Mouse (Mus musculus) ES-Bruce4 (cell line): ENCODE measurements around the gene AI837181.

Source experiments
- CTCF ChIP-seq: IDR thresholded peaks from one replicate; pipeline ENCODE4 v1.8.1; 2011; ENCODE audit warnings: low read depth, low read length
- EP300 ChIP-seq: IDR thresholded peaks from 2 replicates; pipeline ENCODE4 v1.6.1; 2011; ENCODE audit warnings: low read depth, low read length; ENCODE audit not compliant: insufficient read depth
- POLR2A ChIP-seq: IDR thresholded peaks from one replicate; pipeline ENCODE4 v1.8.1; 2011; ENCODE audit warnings: low read length; ENCODE audit not compliant: insufficient read depth

GRCm38 (mm10) chr19:5444954-5445353 lies 20.0 kb downstream of the AI837181 start:
- no peak for TF ChIP-seq POLR2A
- TF ChIP-seq CTCF: no peak
- TF ChIP-seq EP300: no peak
